In genomic region chr3:127891906-127892305, GRCm38 (mm10) we compare ENCODE assay signal across 20 mouse cellular contexts. TPM values are rescaled to one million over a fixed set of nuclear protein-coding genes. Genes with fewer than 3 reads are reported as not detected.
A peak's percentile ranks its signal among the peaks of the same experiment; 100 is the strongest.
DNase-seq lines count a peak whose midpoint lies in the region; ATAC-seq and TF ChIP-seq lines count a peak whose summit lies in the region.
"Had no signal": no experiment of that assay in that cellular context is flagged by ENCODE, and none has a peak within 500 bp of the region (broad histone marks: within the 10 kb centered on the region; RNA-seq: fewer than 3 reads in every experiment).

No protein-coding gene starts in this region.

- H3K9me3 ChIP-seq in MEL (replicated peaks; ENCODE audit: insufficient read depth, low read length): no peaks in the 10 kb centered on the region
- H3K9me3 ChIP-seq in liver, embryonic 14.5 days (ENCODE audit: control insufficient read depth, low read length): no peaks in the 10 kb centered on the region
- H3K9me3 ChIP-seq: intestine, embryonic 15.5 days; megakaryocyte, embryonic 14.5 days had no signal

- TF ChIP-seq POLR2A in MEL (IDR thresholded peaks at IDR 0.05; ENCODE audit: control insufficient read depth in 1 of 2, insufficient read depth in 1 of 2, low read depth in 1 of 2, low read length in 2 of 2, poor library complexity in 1 of 2): no peak

- 0 out of 2 replicates have a peak overlapping the region, but pooled peaks have one; percentile 31 for H3K27ac ChIP-seq in MEL (ENCODE audit: control insufficient read depth, low read depth, low read length)
- H3K27ac ChIP-seq in liver, embryonic 14.5 days: peak overlapping the region; percentile 93
- H3K27ac ChIP-seq: heart, adult 2 months; intestine, embryonic 15.5 days; left cerebral cortex, adult 2 months had no signal

- no peaks in the 10 kb centered on the region for H3K27me3 ChIP-seq in MEL (ENCODE audit: control insufficient read depth in 1 of 2, insufficient read depth in 2 of 2, low read length in 2 of 2)
- H3K27me3 ChIP-seq in liver, embryonic 14.5 days (ENCODE audit: control insufficient read depth, insufficient read depth, low read length): no peaks in the 10 kb centered on the region
- H3K27me3 ChIP-seq: intestine, embryonic 15.5 days; megakaryocyte, embryonic 14.5 days had no signal

- 66% methylated on average over 10 of the region's 10 CpGs for WGBS in liver, embryonic 14.5 days (ENCODE audit: insufficient replicate concordance)

- no peak overlapping the region for H3K9ac ChIP-seq in MEL (ENCODE audit: control insufficient read depth, low read depth, low read length, poor library complexity, severe bottlenecking)
- peak overlapping the region; percentile 75; the same call in 1 of the 2 replicates for H3K9ac ChIP-seq in liver, embryonic 14.5 days (replicated peaks)
- H3K9ac ChIP-seq: intestine, embryonic 15.5 days had no signal

- no peak overlapping the region for H3K4me3 ChIP-seq in MEL (ENCODE audit: control insufficient read depth in 1 of 2, insufficient read depth in 1 of 2, low read depth in 2 of 2, low read length in 2 of 2)
- peak overlapping the region in 1 of 2 experiments; percentile 79; a peak in 2 of 4 replicates for H3K4me3 ChIP-seq in liver, embryonic 14.5 days (ENCODE audit: insufficient read depth in 1 of 2, low read depth in 2 of 2, low read length in 2 of 2)
- H3K4me3 ChIP-seq: heart, adult 2 months; intestine, embryonic 15.5 days; left cerebral cortex, adult 2 months; megakaryocyte, embryonic 14.5 days had no signal

- no peak for ATAC-seq in liver, embryonic 14.5 days (ENCODE audit: insufficient read depth)
- ATAC-seq: intestine, embryonic 15.5 days had no signal

- peak; percentile 25 to 29 for DNase-seq in spleen, postnatal 36 days (ENCODE audit: low spot score in 2 of 2)
- DNase-seq in spleen, postnatal 10 days (ENCODE audit: low spot score in 2 of 2): no peak
- no peak for DNase-seq in MEL (ENCODE audit: low read depth, low spot score)
- DNase-seq in liver, embryonic 14.5 days (ENCODE audit: low read depth in 3 of 3, low spot score in 3 of 3): no peak
- DNase-seq in thymus, postnatal 14 days: peak; percentile 34
- DNase-seq in cerebellum, adult 9-10 months: no peak
- DNase-seq in yolk sac, embryonic 10.5 days (ENCODE audit: low spot score): no peak
- DNase-seq in layer of hippocampus, adult 18-20 months (ENCODE audit: low spot score in 2 of 2): no peak
- DNase-seq: adrenal gland, postnatal 25 days; cerebellum, adult 11-12 months; cerebellum, postnatal 25 days; embryo, embryonic 11 days; heart, adult 2 months; kidney, postnatal 36 days; layer of hippocampus, adult 9-11 months; left cerebral cortex, postnatal 4 days; lung, postnatal 14 days had no signal

- peaks cover 41 to 42% of the 10 kb centered on the region in 2 experiments for H3K4me1 ChIP-seq in MEL (ENCODE audit: control insufficient read depth in 1 of 2, insufficient read depth in 2 of 2, low read length in 2 of 2)
- peaks cover 56 to 60% of the 10 kb centered on the region in 2 experiments for H3K4me1 ChIP-seq in liver, embryonic 14.5 days (replicated peaks; ENCODE audit: control insufficient read depth in 2 of 2, insufficient read depth in 2 of 2, low read length in 1 of 2)

- no peak for TF ChIP-seq CTCF in MEL (IDR thresholded peaks at IDR 0.05 in 2 of 3, conservative IDR thresholded peaks at IDR 0.05 in 1 of 3; ENCODE audit: control insufficient read depth in 1 of 3, insufficient read depth in 1 of 3, low read depth in 2 of 3, low read length in 3 of 3, poor library complexity in 1 of 3, severe bottlenecking in 1 of 3)
- TF ChIP-seq CTCF in liver, embryonic 14.5 days (IDR thresholded peaks at IDR 0.05; ENCODE audit: low read depth): no peak

- TF ChIP-seq RAD21 in MEL (IDR thresholded peaks at IDR 0.05; ENCODE audit: low read depth, low read length): no peak

- peaks cover 10 to 62% of the 10 kb centered on the region in 2 experiments for H3K36me3 ChIP-seq in MEL (ENCODE audit: control insufficient read depth in 1 of 2, insufficient read depth in 2 of 2, low read length in 2 of 2)
- peaks cover 37% of the 10 kb centered on the region for H3K36me3 ChIP-seq in liver, embryonic 14.5 days (replicated peaks; ENCODE audit: control insufficient read depth, insufficient read depth, low read depth)
- H3K36me3 ChIP-seq: intestine, embryonic 15.5 days had no signal

- H3K4me2 ChIP-seq in liver, embryonic 14.5 days (ENCODE audit: low read depth): peak overlapping the region; percentile 74
- H3K4me2 ChIP-seq: intestine, embryonic 15.5 days had no signal

- H3K79me2 ChIP-seq in MEL (ENCODE audit: control insufficient read depth, insufficient read depth, low read length, poor library complexity): peaks cover 47% of the 10 kb centered on the region

- TF ChIP-seq EP300 in MEL (IDR thresholded peaks at IDR 0.05; ENCODE audit: low read depth in 1 of 2, low read length in 2 of 2): no peak
- no peak for TF ChIP-seq EP300 in liver, embryonic 14.5 days (IDR thresholded peaks at IDR 0.05; ENCODE audit: low read depth)

TF ChIP-seq in MEL, 35 proteins besides CTCF, POLR2A, EP300 and RAD21:
- no peak for TF ChIP-seq UBTF (IDR thresholded peaks at IDR 0.05; ENCODE audit: borderline replicate concordance, insufficient read depth, low read depth, low read length)
- no peak for TF ChIP-seq ETS1 (IDR thresholded peaks at IDR 0.05; ENCODE audit: low read depth, low read length)
- no peak for TF ChIP-seq SMC3 (IDR thresholded peaks at IDR 0.05; ENCODE audit: low read depth, low read length)
- no peak for TF ChIP-seq MEF2A (IDR thresholded peaks at IDR 0.05; ENCODE audit: extremely low read depth, insufficient replicate concordance, low read depth, low read length, poor library complexity, severe bottlenecking)

RNA-seq across cellular contexts. Expression of gene Fam241a, which starts 4.2 kb away (rescaled TPM):
- 22.2 and 30.2 TPM in 2 replicates for total RNA-seq in MEL (2012; rRNA removed)
- 10 to 100 TPM in 1 of 2 experiments, not detected in 1; 32.0 TPM for polyA plus RNA-seq in MEL (2012; ENCODE audit: insufficient read depth in 1 of 2, insufficient read length in 2 of 2, low read depth in 1 of 2, low replicate concordance in 2 of 2, missing spikeins in 1 of 2)
- 16.9 and 24.2 TPM in 2 replicates for polyA plus RNA-seq in liver, embryonic 14.5 days (2012; rRNA removed)
- 51.9 and 56.9 TPM in 2 replicates for polyA plus RNA-seq in liver, embryonic 14.5 days (2014; fragmentation: Nextera tagmentation; extraction: Ambion mirVana)
- 1 to 10 TPM; 1.9 to 3.0 TPM for total RNA-seq in layer of hippocampus, adult 18-20 months (2021)

RNA-seq across cellular contexts. Expression of gene Ap1ar, which starts 54.6 kb away (rescaled TPM):
- total RNA-seq in MEL (2012; rRNA removed): 52.4 and 65.0 TPM in 2 replicates
- polyA plus RNA-seq in MEL (2012; ENCODE audit: insufficient read depth in 1 of 2, insufficient read length in 2 of 2, low read depth in 1 of 2, low replicate concordance in 2 of 2, missing spikeins in 1 of 2): 100 to 1,000 TPM in 1 of 2 experiments, not detected in 1; 107 TPM
- 15.3 and 23.6 TPM in 2 replicates for polyA plus RNA-seq in liver, embryonic 14.5 days (2012; rRNA removed)
- 12.4 and 15.7 TPM in 2 replicates for polyA plus RNA-seq in liver, embryonic 14.5 days (2014; fragmentation: Nextera tagmentation; extraction: Ambion mirVana)
- 10 to 100 TPM; 81.4 to 83.4 TPM for total RNA-seq in layer of hippocampus, adult 18-20 months (2021)

Comparison
In these comparisons a context has a peak if more than half of its experiments do, and no peak if none do; other contexts are left out.
1. DNase-seq: peak in spleen, postnatal 36 days (2 of 2) and thymus, postnatal 14 days (single experiment); none in spleen, postnatal 10 days (0 of 2), MEL (single experiment), liver, embryonic 14.5 days (0 of 3), cerebellum, adult 9-10 months (single experiment), yolk sac, embryonic 10.5 days (single experiment) and layer of hippocampus, adult 18-20 months (0 of 2).